Mouse (Mus musculus) heart, postnatal 25 days (tissue): ENCODE data around the gene Mark2. TPM values are rescaled to one million over a fixed set of nuclear protein-coding genes. Genes with fewer than 3 reads are reported as not detected.
A peak's percentile ranks its signal among the peaks of the same experiment; 100 is the strongest.

Source experiments
- DNase-seq: peaks from one replicate; pipeline ENCODE4 v3.0.0; 2022; ENCODE audit warnings: low spot score
- intact Hi-C: fragments of 180-260 bp; cut with DNase I; formaldehyde crosslinking; loops from one replicate; pipeline ENCODE4 v1.15.1; 2025
- total RNA-seq, 2 experiments: library from RNA; stranded (reverse); gene quantifications; 2 replicates each; pipeline ENCODE4 v1.2.3; 2021

Gene Mark2
- total RNA-seq, 2 experiments from 2014 or later, result 49.4 to 55.3 TPM

- no peak for DNase-seq
- intact Hi-C loops, result no loop called here
Measured at GRCm38 (mm10) chr19:7301647-7302492, 39.8 kb downstream of the Mark2 start.

- intact Hi-C loops, result no loop called here
- no peak for DNase-seq
Measured at GRCm38 (mm10) chr19:7300078-7300477, 41.6 kb downstream of the Mark2 start.

DNA sequence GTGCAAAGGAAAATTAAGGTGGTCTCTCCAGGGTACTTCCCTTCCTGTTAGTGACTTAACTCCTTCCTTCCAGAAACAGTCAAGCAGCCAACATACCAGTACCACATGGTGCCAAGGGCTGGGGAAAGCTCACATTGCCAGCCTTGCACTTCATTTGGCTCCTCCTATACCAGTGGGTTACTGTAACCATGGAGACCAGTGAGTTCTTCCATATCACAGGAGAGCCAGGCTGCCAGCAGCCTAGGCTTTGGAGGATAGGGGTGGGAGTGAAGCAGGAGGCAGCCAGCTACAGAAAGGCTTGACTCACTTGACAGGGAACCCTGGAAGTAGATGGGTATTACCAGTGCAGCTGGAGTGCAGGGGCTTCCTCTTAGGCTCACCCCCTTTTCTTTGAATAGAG, 42.6 kb downstream of the Mark2 start:
- intact Hi-C loops, result no loop called here
- no peak for DNase-seq

GRCm38 (mm10) chr19:7295959-7296358, 45.7 kb downstream of the Mark2 start:
- DNase-seq, result no peak
- intact Hi-C loops, result no loop called here

DNA sequence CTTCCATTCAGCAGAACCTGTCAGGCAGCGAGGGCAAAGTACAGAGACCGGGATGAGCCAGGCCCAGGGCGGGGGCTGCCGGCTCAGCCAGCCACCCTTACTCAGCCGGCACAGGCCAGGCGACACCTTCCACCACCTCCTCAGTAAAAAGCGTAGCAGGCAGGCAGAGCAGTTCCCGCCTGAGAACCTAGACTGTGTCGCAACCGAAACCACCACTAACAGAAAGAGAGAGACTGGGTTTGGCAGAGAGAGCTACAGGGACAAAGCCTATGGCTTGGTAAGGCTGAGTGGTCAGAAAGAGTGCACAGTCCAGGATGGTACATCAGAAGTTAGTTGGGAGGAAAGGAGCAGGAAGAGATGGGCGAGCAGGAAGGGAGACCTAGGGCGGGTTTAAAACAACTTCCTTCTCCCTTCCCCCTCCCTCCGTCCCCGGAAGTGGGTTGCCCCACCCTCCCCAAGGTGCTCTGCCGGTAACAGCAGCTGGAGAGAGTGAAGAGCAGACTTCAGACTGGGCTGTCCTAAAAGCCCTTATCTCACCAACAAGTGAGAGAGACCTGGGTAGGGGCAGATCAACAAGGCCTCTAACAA, 46.5 kb downstream of the Mark2 start:
- intact Hi-C loops, result no loop called here
- no peak for DNase-seq

GRCm38 (mm10) chr19:7294098-7294876, 47.4 kb downstream of the Mark2 start:
- intact Hi-C loops, result no loop called here
- no peak for DNase-seq

GRCm38 (mm10) chr19:7291958-7292709, 49.5 kb downstream of the Mark2 start:
- no peak for DNase-seq
- intact Hi-C loops, result no loop called here

GRCm38 (mm10) chr19:7289767-7290166, 51.9 kb downstream of the Mark2 start:
- intact Hi-C loops, result no loop called here
- no peak for DNase-seq

DNA sequence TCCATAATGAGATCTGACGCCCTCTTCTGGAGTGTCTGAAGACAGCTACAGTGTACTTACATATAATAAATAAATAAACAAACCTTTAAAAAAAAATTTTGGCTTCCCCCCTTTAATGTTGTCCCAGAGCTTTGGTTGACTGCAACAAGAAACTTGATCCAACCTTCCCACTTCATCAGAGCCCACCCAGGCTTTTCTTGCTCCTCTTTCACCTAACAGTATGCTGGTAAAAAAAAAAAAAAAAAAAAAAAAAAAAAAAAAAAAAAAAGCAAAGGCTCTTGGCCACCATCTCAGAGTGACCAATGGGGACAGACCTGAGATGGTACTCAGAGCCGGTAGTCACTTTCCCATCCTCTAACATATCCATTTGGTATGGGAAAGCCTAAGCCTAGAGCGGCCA, 53.4 kb downstream of the Mark2 start:
- DNase-seq, result no peak
- intact Hi-C loops, result no loop called here

DNA sequence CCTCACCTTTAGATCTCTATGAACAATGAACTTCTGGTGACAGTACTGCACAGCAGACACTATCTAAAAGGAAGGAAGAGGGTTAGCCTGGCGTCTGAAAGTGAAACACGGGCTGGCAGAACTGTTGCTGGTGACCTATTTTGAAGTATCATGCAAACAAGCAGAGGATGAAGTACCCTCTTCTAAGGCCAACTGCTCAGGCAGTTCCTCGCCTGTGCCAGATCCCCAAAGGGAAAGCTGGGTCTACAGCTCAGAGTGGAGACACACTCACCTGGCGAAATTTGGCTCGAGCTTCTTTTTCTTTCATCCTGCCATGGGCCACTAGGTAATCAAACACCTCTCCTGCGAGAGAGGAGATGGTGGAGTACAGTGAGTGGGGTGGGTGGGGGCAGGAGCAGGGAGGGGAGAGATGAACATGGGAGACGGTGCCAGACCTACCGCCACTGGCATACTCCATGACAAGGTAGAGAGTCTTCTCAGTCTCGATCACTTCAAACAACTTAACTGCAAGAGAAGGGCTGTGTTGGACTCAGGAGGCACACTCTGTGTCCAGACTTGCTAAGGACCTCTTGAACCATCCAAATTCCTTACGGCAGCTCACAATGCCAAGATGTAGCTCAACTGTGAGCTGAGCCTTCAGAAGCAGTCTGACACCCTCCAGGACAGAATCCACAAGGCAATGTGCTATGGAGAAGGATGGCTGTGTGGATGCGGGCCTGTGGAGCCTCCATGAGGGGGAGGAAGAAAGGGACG, 54.9 kb downstream of the Mark2 start:
- intact Hi-C loops, result no loop called here
- no peak for DNase-seq

DNA sequence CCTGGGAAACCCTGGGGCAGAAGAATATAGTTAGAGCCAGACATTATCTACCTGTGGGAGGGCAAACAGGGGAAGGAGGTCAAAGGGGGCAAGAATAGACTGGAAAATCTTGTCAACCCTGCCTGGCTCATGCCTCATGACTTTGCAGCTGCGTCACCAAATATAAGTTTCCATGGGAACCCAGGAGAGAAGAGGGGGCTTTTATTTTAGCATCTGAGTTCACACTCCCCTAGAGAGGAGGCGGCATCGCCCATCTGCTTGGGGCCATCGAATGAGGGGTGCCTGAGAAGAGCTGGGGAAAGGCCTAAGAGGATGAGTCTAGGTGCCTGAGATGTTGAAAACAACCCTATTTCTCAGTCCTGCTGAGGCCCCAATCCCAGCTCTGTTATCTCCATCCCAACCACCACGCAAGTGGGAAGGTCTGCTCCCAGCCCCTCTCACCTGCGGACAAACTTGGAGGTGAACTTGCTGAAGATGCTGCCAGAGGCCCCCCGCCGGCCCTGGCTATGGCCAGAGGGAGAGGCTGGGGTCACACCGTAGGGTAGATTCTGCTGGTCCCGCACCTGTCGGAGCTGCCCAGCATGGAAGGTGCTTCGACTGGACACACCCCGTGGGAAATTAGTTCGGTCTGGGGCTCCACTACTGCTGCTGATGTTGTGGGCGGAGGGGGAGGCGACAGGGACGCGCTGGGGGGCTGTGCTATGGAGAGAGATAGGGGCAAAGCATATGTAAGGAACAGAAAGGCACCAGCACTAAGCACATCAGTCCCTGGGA, 60.9 kb downstream of the Mark2 start:
- intact Hi-C loops, result no loop called here
- DNase-seq, result no peak

DNA sequence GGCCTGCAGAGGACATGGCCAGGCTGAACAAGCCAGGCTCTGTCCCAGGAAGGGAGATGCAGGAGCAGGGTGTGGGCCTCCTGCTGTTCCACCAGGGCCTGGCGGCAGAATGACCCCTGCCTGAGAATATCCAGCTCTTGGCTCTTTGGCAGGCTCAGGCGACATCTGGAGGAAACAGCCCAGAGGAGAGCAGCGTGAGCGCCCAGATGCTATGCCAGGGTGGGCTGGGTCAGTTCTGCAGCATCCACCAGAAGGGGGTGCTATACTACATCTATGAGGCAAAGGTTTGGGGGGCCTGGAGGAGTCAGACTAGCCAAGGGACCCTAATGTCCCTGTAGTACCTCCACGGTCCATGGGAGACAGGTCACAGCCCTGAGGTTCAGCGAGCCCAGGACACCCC, 62.5 kb downstream of the Mark2 start:
- DNase-seq, result peak; percentile 53
- intact Hi-C loops, result loop anchor here (1.0 kb wide), 1 partner anchor 66 kb away; no protein-coding TSS in a partner anchor

- intact Hi-C loops, result no loop called here
- no peak for DNase-seq
Measured at GRCm38 (mm10) chr19:7278200-7278906, 63.3 kb downstream of the Mark2 start.

GRCm38 (mm10) chr19:7276796-7277195, 64.9 kb downstream of the Mark2 start:
- intact Hi-C loops, result no loop called here

GRCm38 (mm10) chr19:7276053-7276659, 65.5 kb downstream of the Mark2 start:
- intact Hi-C loops, result no loop called here
- no peak for DNase-seq

More at GRCm38 (mm10) chr19:7276796-7277195, 64.9 kb downstream of the Mark2 start:
- no peak for DNase-seq

- intact Hi-C loops, result no loop called here
- DNase-seq, result no peak
Measured at GRCm38 (mm10) chr19:7275131-7275789, 66.4 kb downstream of the Mark2 start.

DNA sequence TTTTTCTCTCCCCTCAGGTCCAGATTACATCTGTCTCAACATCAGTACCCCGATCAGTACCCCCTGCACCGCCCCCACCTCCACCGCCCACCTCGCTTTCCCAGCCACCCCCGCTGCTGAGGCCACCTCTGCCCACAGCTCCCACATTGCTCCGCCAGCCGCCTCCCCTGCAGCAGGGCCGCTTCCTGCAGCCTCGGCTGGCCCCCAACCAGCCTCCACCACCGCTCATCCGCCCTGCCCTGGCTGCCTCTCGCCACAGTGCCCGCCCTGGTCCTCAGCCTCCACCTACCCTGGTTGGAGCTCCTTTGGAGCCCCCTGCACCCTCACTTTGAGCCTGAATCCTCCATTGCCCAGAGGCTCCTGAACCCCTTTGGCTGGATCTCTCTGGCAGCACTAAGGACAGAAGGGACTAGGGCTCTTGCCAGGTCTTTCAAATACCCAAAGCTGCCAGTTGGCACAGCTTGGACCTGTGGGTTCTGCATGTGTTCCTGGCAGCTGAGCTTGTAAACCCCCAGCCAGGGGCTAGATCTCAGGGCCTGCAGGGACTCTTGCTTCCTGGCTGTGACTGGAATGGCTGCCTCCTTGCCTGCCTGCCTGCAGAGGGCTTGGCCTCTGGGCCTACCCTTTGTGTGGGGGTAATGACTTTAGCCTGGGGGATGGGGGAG, 67.2 kb downstream of the Mark2 start:
- DNase-seq, result no peak
- intact Hi-C loops, result no loop called here
